Mouse (Mus musculus) retina, adult 2 months (tissue): ENCODE measurements around the gene Nfkbiz.
"Not testable (repeated sequence)": the region's sequence is repeated elsewhere in the genome, so short reads cannot be mapped to it uniquely, and the experiment has no call there.

Experiments
- DNase-seq: peaks from one replicate; pipeline ENCODE4 v3.0.0-alpha.2; 2012; ENCODE audit warnings: low read depth, low spot score

The Nfkbiz gene

DNA sequence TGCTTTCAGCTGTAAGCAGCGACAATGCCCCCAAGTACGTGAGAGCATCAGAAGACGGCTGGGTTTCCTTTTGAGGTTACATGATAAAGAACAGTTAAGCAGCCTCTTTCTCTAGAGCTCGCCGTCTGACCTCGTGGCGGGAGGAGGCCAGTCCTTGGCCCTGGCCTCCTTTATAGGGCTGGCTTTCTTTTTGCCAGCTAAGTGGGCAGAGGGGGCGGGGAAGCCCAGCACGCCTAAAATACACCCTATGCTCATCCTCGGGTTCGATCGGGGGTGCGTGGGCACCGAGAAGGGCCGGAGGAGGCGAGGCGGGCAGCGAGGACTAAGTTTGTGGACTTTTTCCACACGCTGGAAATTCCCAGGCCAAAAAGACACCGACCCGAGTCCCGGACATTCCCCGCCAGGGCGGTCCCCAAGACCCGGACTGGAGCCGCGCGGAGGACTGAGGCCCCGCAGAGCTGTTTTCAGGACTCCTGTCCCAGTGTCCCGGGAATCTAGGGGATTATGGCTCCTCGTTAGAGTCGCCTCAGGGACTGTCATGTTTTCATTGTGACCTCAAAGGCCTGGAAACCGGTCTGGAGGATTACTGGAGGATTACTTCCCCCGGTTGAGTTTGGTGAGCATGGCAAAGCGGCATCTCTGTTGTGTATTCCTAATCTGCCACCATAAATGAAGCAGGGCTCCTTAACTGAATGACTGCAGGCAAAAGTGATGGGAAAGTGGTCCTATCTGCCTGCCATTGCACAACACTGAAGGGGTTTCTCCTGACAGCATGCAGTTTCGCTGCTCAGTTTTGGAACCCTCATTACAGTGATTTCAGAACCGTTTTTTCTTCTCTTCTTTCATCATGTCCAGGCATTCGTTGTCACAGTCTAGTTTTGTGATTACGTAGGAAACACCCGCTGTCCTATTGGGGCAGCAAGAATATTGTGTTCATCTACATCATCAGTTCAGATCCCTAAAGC is at the start of gene Nfkbiz:
TSS of gene Nfkbiz (minus strand) at position 390 of the 965 bp plus-strand sequence.
- peak; percentile 74 for DNase-seq

DNA sequence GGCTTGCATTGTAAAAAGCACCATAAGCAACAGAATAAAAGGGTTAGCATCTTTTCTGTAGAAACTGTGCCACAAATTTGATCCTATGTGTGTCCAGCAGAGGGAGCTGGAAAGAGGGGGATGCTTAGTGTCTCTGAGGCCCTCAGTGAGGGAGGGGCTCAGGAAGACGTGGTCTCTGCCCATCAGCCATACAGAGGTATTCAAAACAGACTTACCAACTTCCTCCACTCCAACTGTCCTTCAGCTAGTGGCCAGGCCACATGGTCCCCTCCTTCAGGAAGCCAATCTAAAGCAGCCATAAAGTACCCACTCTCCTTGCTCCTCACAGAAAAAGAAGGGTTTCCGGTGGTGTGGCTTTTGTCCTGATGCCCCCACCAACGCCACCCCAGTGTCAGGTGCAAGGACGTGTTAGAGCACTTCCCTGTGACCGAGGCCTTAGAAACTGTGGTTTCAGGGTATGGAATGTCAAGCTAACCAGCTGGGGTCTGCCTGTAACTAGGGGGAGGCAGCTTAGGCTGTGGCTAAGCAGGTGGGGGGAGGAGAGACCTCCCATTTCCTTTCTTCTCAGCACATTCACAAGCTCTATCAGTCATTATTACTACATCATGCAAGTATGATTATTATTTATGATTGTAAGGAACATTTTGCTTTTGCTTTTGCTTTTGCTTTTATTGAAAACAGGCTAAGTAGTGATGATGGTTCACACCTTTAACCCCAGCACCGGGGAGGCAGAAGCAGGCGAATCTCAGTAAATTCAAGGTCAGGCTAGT is 49.3 kb upstream of the Nfkbiz start:
- DNase-seq, result no peak

DNA sequence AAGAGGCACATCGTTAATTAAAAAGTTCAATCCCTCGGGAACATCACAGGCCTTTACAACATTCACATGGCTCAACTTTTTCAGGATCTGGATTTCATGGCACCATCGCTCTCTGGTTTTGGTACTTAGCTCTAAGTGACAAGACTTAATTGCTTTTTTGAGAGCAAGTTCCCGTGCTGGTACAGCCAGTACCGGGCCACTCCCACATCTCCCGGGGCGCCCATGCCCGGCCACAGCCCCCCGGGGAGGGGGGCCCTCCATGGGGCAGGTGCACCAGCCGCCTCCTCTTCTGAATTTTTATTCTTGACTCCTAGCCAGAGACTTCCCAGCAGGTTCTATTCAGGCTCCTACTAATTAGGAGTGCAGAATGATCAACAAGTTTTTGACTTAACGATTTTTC is 45.5 kb upstream of the Nfkbiz start:
- DNase-seq, result no peak

DNA sequence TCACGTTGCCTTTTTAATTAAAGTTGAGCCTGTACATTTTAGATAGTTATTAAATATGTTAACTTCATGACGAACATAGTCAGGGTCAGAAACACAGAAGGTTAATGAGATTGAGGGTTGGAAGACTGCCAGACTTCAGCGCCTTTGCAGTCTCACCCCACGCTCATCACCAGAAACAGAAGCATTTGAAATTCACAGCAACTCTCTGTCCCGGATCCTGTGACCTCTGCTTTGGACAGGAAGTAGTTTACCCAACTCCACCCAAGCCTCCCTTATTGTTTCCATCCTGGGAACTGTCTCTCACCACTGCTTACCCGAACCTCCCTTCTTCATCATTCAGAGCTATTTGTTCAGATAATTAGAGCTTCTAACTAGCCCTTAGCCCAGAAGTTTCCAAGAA is 37.3 kb upstream of the Nfkbiz start:
- no peak for DNase-seq

DNA sequence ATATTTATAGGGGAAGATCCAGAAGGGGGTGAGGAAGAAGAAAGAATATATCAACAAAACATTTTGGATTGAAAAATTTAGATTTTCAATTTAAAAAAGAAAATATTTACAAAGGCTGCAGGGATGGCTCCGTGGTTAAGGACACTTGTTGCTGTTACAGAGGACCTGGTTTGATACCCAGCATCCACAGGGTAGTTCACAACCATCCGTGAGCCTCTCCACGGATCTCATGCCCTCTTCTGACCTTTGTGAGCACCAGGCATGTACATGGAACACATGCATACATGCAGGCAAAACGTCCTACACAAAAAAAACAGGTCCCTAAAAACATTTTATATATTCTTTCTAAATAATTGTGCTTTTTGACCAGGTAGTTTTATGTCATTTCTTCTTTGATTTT is 25.1 kb upstream of the Nfkbiz start:
- no peak for DNase-seq

DNA sequence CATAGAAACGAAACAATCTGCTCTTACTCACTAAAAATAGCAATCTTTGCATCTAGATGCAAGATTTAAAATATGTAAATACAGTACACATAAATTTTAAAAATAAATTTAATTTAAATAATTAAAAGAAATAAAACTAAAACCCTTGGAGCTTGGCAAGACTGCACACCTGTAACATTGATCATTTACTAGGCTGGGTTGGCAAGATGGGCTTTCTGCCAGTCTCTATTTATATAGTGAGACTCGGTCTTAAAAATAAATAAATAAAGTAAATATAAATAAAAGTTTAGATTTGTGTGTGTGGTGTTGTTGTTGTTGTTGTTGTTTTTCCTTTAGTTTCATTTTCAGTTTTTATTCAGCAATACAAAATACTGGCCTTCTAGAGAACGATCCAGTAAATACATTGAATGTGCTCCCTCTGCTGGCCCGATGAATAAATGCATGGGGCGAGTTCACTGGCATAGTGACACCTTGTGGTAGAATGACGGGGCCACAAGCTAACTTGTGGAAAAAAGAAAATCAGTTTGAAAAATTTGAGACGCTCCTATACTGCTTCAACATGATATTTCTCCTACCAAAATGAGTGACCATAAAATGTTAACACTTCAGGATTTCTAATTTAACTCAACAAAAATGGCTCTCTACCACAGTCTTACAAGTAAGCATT is 24.6 kb upstream of the Nfkbiz start:
- DNase-seq, result peak; percentile 41

DNA sequence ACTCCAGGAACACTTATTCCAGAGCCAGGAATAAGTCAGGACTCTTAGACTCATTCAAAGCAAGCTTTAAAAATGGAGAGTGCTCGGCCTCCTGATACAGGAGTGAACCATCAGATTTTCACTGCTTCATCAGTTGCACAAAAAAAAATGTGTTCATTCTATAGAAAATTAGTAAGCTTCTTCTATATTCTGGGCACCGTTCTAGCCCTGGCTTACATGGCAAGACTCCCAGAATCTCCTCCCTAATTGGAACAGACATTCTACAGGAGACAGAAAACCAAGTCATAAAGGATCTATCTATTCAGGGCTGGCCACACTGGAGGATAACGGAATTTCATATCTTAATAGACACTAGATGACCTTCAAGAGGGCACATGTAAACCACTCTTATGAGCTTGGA is 22.4 kb upstream of the Nfkbiz start:
- DNase-seq, result no peak

DNA sequence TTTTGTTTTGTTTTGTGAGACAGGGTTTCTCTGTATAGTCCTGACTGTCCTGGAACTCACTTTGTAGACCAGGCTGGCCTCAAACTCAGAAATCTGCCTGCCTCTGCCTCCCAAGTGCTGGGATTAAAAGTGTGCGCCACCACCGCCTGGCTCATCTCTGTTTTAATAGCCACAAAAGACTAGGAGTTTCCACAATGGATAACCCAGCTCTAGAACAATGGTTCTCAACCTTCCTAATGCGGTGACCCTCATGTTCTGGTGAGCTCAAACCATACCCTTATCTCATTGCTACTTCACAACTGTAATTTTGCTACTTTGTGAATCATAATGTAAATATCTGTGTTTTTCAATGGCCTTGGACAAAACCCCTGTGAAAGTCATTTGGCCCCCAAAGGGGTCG is 20.7 kb upstream of the Nfkbiz start:
- DNase-seq, result not testable (repeated sequence)

DNA sequence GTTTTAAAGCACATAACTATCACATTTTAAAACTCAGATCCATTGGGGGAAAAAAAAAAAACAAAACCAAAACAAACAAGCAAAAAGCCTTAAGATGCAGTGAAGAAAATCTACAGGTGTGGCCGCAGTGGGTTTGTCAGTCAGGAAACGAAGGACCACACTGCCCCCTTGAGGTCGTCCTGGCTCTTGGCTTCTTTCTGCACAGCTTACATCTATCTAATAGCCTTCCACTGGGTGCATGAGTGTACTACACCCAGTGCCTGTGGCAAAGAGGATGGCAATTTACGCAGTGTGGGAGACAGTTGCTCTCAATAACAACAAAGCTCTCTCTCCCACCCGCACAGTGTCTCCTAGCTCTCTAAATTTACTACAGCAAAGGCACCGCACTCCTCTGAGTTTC is 19.8 kb upstream of the Nfkbiz start:
- DNase-seq, result peak; percentile 48

DNA sequence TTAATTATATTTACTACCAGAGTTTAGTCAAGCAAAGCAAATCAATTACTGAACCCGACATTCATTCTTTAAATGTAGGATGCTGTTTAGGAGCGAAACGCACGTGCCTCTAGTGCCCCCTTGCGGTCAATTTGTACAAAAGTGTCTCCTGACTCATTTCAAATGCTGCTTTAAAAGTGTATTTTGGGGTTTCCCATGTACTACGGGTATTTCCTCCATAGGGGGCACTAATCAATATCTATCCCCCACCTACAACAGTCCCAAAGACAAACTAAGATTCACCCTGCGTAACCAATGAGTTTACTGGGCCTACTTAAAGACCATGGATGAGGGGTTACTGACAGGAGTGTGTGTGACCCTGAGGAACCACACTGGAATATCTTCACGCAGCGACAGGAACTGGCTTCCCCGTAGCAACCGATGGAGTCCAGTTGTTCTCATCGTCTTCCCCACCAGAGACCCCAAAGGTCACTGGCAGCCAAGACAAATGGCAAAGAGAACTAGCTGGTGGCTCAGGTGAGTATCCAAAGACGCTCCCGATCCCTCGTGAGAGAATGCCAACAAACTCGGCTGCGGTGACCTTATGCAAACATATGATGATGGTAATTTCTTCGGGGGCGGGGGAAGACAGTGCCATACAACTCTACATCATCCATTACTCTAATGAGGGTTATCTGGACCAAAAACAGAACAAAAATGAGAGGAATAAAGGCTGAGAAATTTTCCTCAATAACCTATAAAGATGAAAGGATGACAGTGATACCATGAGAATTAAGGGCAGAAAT is 14.4 kb upstream of the Nfkbiz start:
- peak; percentile 65 for DNase-seq

DNA sequence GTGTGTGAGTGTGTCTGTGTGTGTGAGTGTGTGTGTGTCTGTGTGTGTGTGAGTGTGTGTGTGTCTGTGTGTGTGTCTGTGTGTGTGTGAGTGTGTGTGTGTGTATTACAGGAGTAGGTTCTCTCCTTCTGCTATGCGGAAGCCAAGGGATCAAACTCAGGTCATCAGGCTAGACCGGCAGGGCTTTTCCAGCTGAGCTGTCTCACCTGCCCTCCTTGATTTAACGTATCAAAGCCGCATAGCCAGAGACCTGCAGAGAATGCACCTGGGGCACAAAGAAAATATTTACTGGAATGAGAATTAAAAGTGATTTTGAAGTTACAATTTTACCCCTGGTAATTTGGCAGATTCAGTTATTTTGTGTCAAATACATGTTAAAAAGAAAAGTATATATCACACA is 13.8 kb upstream of the Nfkbiz start:
- no peak for DNase-seq

DNA sequence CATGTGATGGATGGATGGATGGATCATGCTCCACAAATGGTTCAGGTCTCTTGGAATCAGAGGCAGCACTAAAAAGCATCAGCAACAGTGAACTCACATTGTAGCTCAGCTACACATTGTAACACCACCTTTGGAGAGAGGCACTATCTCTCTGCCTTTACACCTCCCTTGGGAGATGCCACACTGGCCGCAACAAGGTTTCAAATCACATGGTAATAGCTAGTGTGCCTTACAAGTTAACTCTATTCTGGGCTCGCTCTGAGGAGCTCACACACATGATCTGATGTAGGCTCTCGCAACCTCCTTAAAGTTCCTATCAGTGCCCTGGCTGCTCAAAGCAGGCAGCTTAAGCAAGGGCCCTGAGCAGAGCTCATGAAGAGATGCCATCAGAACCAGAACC is 11.8 kb upstream of the Nfkbiz start:
- no peak for DNase-seq

DNA sequence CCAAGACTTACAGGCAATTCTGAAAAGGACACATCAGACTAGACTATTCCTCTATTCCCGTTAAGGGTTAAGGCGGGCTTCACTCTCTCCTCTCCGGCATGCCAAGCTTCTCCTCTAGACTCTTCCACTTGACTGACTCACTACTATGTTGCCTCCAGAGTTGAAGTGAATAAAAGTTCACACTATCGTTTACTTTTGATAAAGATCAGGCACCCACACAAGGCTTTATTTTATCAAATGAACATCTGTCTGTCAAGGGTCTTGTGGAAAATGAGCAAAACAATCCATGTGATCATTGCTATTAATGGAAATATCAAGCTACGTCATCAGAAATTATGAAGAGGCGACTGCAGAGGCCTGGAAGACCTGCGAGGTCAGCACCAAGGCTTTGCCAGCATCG is 9.0 kb upstream of the Nfkbiz start:
- DNase-seq, result no peak

DNA sequence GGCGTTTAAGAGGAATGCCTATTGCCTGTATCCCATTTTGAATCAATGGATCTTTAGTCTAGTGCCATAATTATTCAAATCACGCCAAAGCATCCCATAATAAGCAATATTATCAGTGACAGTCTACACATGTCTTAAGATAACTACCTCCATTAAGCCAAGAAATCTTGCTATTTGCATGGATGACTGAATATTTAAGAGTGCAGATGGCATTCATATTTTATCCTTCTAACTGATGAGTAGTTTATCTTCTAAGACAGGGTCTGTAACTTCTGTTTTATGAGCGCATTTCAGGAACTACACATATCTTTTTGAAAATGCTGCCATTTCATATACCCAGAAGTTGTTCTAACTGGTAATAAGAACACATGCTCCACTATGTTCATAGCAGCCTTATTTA is 6.1 kb upstream of the Nfkbiz start:
- no peak for DNase-seq

DNA sequence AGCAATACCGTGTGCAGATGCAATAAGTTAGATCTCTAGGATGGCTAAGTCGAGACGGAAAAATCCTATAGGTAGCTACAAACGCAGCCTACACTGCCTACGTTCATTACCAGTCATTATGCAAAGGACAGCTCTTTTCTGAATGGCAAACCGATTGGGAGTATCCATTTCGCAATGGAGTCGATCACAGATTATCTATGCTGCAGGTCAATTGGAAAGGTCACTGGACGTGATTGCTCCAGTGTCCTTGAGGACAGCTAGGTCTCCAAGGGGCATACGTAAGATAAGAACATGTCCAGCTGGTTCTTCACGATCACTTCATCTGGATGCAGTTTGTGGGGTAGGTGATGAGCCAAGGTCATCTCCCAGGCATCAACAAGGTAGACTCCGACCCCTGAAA is 5.2 kb upstream of the Nfkbiz start:
- no peak for DNase-seq

DNA sequence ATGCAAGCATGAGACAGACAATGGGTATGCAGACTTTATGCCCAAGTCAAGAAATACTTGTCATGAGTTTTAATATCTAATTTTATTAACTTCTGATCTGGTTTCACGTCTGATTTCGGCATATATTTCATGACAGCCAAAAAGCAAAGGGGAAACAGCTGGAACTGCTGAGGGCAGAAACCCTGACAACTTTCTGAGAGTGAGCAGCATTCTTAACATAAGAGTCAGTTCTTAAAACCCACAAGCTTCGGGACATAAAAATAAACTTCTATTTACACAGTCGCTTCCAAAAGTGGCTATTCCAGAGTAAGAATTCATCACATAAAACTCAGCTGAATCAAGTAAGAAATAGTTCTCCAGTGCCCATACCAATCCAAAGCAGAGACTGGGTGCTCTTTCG is 4.4 kb upstream of the Nfkbiz start:
- no peak for DNase-seq

DNA sequence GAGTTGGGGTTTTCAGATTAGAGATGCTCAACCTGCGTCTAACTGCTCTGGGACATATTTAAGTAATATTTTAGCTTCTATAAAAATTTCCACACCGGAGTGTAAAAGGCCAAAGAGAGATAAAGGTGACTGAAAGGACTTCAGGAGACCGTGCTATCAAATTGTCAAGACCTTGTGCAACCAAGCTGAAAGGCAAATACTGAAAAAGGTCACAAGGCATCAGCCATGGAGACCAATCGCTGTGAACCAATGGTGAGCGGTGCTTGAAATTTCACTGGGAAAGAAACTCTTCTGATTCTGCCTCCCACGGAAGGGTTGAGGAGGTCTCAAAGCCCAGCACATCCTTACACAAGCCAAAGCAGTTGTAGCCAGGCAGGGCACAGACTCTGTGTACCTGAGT is 2.8 kb upstream of the Nfkbiz start:
- DNase-seq, result no peak

DNA sequence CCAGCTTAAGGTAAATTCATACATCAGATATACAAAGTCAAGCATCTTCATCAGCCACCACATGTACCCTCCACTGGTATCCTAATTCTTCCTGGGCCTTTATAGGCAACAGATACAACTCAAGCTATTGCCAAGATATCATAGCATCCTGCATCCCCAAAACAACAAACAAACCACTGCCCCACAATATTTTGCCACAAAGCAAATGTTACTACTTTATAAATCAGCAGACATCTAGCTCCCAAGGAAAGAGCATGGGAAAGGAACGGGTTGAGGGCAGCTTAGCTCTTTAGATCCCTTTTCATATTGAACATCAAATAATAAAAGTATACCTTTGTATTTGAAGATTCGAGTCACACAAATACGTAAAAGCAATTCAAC is 580 bp downstream of the Nfkbiz start:
- no peak for DNase-seq

DNA sequence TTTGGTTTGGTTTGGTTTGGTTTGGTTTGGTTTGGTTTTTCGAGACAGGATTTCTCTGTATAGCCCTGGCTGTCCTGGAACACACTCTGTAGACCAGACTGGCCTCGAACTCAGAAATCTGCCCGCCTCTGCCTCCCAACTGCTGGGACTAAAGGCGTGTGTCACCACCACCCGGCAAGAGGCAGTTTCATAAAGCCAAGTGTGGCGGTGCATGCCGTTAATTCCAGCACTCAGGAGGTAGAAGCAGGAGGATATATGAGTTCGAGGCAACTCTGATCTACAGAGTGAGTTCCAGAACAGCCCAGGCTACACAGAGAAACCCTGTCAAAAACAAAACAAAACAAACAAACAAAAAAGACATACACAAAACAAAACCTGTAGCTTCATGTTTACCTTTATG is 1.0 kb downstream of the Nfkbiz start:
- DNase-seq, result not testable (repeated sequence)

DNA sequence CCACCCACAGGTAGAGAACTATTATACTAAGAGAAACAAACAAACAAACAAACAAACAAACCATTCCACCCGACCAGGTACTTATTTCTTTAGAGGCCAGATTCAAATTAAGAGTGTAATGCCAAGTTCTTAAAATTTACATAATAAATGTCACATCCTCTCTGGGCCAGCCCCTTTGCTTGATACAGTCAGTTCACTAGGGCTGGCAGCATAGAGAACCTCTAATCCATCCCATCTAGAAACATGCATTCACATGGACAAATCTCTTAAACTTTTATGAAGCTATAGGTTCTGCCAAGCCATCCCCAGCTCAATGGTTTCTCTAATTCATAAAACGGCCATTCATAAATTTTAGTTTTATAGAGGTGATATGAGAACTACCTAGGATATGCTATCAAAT is 1.5 kb downstream of the Nfkbiz start:
- no peak for DNase-seq

DNA sequence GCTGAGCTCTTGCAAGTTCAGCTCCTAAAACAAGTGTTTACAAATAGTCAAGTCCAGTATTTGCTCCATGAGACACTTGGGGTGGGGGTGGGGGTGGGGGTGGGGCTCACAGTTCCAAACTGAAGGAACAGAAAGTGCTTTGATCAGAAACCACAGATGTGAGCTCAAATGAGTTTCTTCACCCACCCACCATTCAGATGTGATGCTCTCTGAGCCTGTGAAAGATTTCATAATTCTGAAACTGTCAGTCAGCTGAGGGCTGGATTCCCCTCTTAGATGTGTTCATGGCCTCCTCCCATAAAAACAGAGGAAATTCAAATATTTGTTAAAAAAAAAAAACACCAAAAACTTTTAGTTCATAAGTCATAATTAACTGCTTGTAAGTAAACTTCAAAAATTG is 2.9 kb downstream of the Nfkbiz start:
- no peak for DNase-seq

DNA sequence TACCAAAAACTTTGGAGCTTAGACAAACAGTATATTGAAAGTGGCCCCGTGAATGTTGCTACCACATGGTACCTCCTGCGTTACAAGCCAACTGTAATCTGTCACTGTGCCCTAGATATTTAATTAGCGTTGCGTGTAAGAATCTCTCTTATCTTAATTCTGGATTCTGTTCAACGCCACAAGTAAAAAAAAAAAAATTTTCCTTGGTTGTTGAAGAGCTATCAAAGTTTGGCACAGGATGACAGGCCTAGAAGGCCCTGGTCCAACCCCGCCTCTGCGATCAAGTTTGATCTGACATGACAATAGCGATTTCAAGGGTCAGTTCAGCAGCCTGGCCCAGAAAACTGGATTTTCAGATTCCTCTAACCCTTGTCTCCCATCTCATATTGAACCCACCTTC is 6.1 kb downstream of the Nfkbiz start:
- no peak for DNase-seq
